Mouse (Mus musculus) ES-Bruce4 (cell line): ENCODE measurements at regions not wholly inside any gene's neighbourhood (a gene's known extent, or its start where the extent isn't known, plus 50 kb on each side); places are given as distances from the start of the nearest gene placed in this dataset.

Experiments
- H3K27ac ChIP-seq: 2 replicates; pipeline ENCODE4 v1.5.1; 2012; ENCODE audit warnings: low read length, inconsistent platforms; ENCODE audit not compliant: insufficient read depth
- H3K27me3 ChIP-seq: 2 replicates; pipeline ENCODE4 v1.6.1; 2012; ENCODE audit warnings: mild to moderate bottlenecking, low read length, inconsistent platforms; ENCODE audit not compliant: control insufficient read depth, poor library complexity, insufficient read depth, severe bottlenecking
- H3K36me3 ChIP-seq: 2 replicates; pipeline ENCODE4 v1.6.1; 2012; ENCODE audit warnings: inconsistent platforms, mild to moderate bottlenecking, low read length, moderate library complexity; ENCODE audit not compliant: control insufficient read depth, poor library complexity, insufficient read depth, severe bottlenecking
- H3K4me1 ChIP-seq: one replicate; pipeline ENCODE4 v1.8.1; 2011; ENCODE audit warnings: low read length; ENCODE audit not compliant: control insufficient read depth, insufficient read depth
- H3K4me3 ChIP-seq: 2 replicates; pipeline ENCODE4 v1.5.1; 2011; ENCODE audit warnings: low read depth, mild to moderate bottlenecking, low read length
- H3K9ac ChIP-seq: 2 replicates; pipeline ENCODE4 v1.6.1; 2012; ENCODE audit warnings: low read depth, mild to moderate bottlenecking, inconsistent platforms; ENCODE audit not compliant: poor library complexity, severe bottlenecking
- H3K9me3 ChIP-seq: replicated peaks from 2 replicates; pipeline ENCODE4 v1.6.1; 2012; ENCODE audit warnings: mild to moderate bottlenecking, low read length, inconsistent platforms; ENCODE audit not compliant: control insufficient read depth, poor library complexity, insufficient read depth, severe bottlenecking
- CTCF ChIP-seq: IDR thresholded peaks from one replicate; pipeline ENCODE4 v1.8.1; 2011; ENCODE audit warnings: low read depth, low read length
- EP300 ChIP-seq: IDR thresholded peaks from 2 replicates; pipeline ENCODE4 v1.6.1; 2011; ENCODE audit warnings: low read depth, low read length; ENCODE audit not compliant: insufficient read depth
- POLR2A ChIP-seq: IDR thresholded peaks from one replicate; pipeline ENCODE4 v1.8.1; 2011; ENCODE audit warnings: low read length; ENCODE audit not compliant: insufficient read depth

- Histone ChIP-seq H3K27me3 (no peaks in the 10 kb centered on the region), H3K4me3 (no peak overlapping the region), H3K9me3 (no peaks in the 10 kb centered on the region), H3K27ac (no peak overlapping the region), H3K4me1 (no peaks in the 10 kb centered on the region), H3K36me3 (no peaks in the 10 kb centered on the region), H3K9ac (no peak overlapping the region)
- TF ChIP-seq CTCF (no peak), POLR2A (no peak), EP300 (no peak)
These were observed 468.0 kb downstream of the Zfp536 start for GRCm38 (mm10) chr7:37305463-37305862.

- Histone ChIP-seq H3K4me1 (no peaks in the 10 kb centered on the region), H3K9ac (no peak overlapping the region), H3K36me3 (no peaks in the 10 kb centered on the region), H3K27ac (no peak overlapping the region), H3K4me3 (no peak overlapping the region), H3K9me3 (no peaks in the 10 kb centered on the region), H3K27me3 (no peaks in the 10 kb centered on the region)
- TF ChIP-seq POLR2A: no peak
These were observed 466.2 kb downstream of the Zfp536 start for GRCm38 (mm10) chr7:37307191-37307590.

- no peaks in the 10 kb centered on the region for H3K9me3 ChIP-seq
- TF ChIP-seq POLR2A: no peak
- no peak for TF ChIP-seq CTCF
- no peak for TF ChIP-seq EP300
- no peaks in the 10 kb centered on the region for H3K27me3 ChIP-seq
- H3K4me3 ChIP-seq: no peak overlapping the region
- no peak overlapping the region for H3K9ac ChIP-seq
- no peaks in the 10 kb centered on the region for H3K36me3 ChIP-seq
- no peak overlapping the region for H3K27ac ChIP-seq
- H3K4me1 ChIP-seq: no peaks in the 10 kb centered on the region
These were observed 448.8 kb downstream of the Zfp536 start for GRCm38 (mm10) chr7:37324653-37325052.

GRCm38 (mm10) chr7:37333451-37333850 is 440.0 kb downstream of the Zfp536 start:
- no peak overlapping the region for H3K4me3 ChIP-seq
- H3K36me3 ChIP-seq: no peaks in the 10 kb centered on the region

GRCm38 (mm10) chr7:37335212-37335611 is 438.2 kb downstream of the Zfp536 start:
- Histone ChIP-seq H3K36me3 (no peaks in the 10 kb centered on the region), H3K9me3 (no peaks in the 10 kb centered on the region; the same call in 1 of the 2 replicates), H3K9ac (no peak overlapping the region), H3K27ac (no peak overlapping the region), H3K4me3 (no peak overlapping the region), H3K4me1 (peaks cover 2% of the 10 kb centered on the region), H3K27me3 (no peaks in the 10 kb centered on the region)
- TF ChIP-seq EP300 (no peak), CTCF (no peak), POLR2A (no peak)

More at GRCm38 (mm10) chr7:37333451-37333850, 440.0 kb downstream of the Zfp536 start:
- H3K9me3 ChIP-seq: no peaks in the 10 kb centered on the region
- H3K27ac ChIP-seq: no peak overlapping the region
- no peak for TF ChIP-seq CTCF
- no peak for TF ChIP-seq POLR2A
- TF ChIP-seq EP300: no peak
- H3K27me3 ChIP-seq: no peaks in the 10 kb centered on the region
- peaks cover 2% of the 10 kb centered on the region for H3K4me1 ChIP-seq
- no peak overlapping the region for H3K9ac ChIP-seq

GRCm38 (mm10) chr7:37336171-37336850 is 437.1 kb downstream of the Zfp536 start:
- TF ChIP-seq CTCF: no peak
- no peak for TF ChIP-seq POLR2A
- TF ChIP-seq EP300: no peak
- H3K36me3 ChIP-seq: no peaks in the 10 kb centered on the region
- peaks cover 2% of the 10 kb centered on the region for H3K4me1 ChIP-seq
- no peaks in the 10 kb centered on the region; the same call in 1 of the 2 replicates for H3K9me3 ChIP-seq
- no peak overlapping the region for H3K4me3 ChIP-seq
- H3K27ac ChIP-seq: no peak overlapping the region
- H3K27me3 ChIP-seq: no peaks in the 10 kb centered on the region
- H3K9ac ChIP-seq: no peak overlapping the region
